Mouse (Mus musculus) intestine, embryonic 15.5 days (tissue): ENCODE results near the gene Hspa1a. TPM values are rescaled to one million over a fixed set of nuclear protein-coding genes. Genes with fewer than 3 reads are reported as not detected.
A peak's percentile ranks its signal among the peaks of the same experiment; 100 is the strongest.
"Not testable (repeated sequence)": the region's sequence is repeated elsewhere in the genome, so short reads cannot be mapped to it uniquely, and the experiment has no call there.

Source experiments
- ATAC-seq: fragments of 200-750 bp; cut with Nextera tagmentation; 2 replicates; pipeline ENCODE4 v1.8.0; 2017; ENCODE audit warnings: moderate TSS enrichment, moderate library complexity
- H3K27ac ChIP-seq: fragments of 300-500 bp; sonication (generic); 2 replicates; pipeline ENCODE4 v1.5.1; 2015; ENCODE audit warnings: mild to moderate bottlenecking, inconsistent platforms
- H3K27me3 ChIP-seq: fragments of 300-500 bp; sonication (generic); replicated peaks from 2 replicates; pipeline ENCODE4 v1.6.1; 2015; ENCODE audit warnings: inconsistent platforms
- H3K36me3 ChIP-seq: fragments of 300-500 bp; sonication (generic); 2 replicates; pipeline ENCODE4 v1.6.1; 2015; ENCODE audit warnings: inconsistent platforms
- H3K4me1 ChIP-seq: fragments of 300-500 bp; sonication (generic); replicated peaks from 2 replicates; pipeline ENCODE4 v1.6.1; 2015; ENCODE audit warnings: inconsistent platforms
- H3K4me2 ChIP-seq: fragments of 300-500 bp; sonication (generic); replicated peaks from 2 replicates; pipeline ENCODE4 v1.6.1; 2015; ENCODE audit warnings: mild to moderate bottlenecking, inconsistent platforms
- H3K4me3 ChIP-seq: fragments of 300-500 bp; sonication (generic); replicated peaks from 2 replicates; pipeline ENCODE4 v1.5.1; 2015; ENCODE audit warnings: inconsistent platforms
- H3K9ac ChIP-seq: fragments of 300-500 bp; sonication (generic); 2 replicates; pipeline ENCODE4 v1.6.1; 2015; ENCODE audit warnings: inconsistent platforms
- H3K9me3 ChIP-seq: fragments of 300-500 bp; sonication (generic); 2 replicates; pipeline ENCODE4 v1.6.1; 2016; ENCODE audit warnings: inconsistent platforms
- WGBS: fragments of 180-500 bp; shearing (Covaris S2); methylation state at CpG from one replicate; pipeline ENCODE4 v1.1.7; 2015; 5-methylcytosine and 5-hydroxymethylcytosine counted together
- polyA plus RNA-seq: library from polyadenylated mRNA; unstranded; fragments of >200 nt; fragmentation: Nextera tagmentation; extraction: Ambion mirVana; gene quantifications from 2 replicates; pipeline ENCODE4 v1.2.1, GENCODE M21; 2015

The Hspa1a gene
- polyA plus RNA-seq, 1 experiment from 2014 or later = 6.2 TPM

GRCm38 (mm10) chr17:34977000-34977399, 5.0 kb upstream of the Hspa1a start:
- ATAC-seq = no peak

GRCm38 (mm10) chr17:34975581-34976492, 3.9 kb upstream of the Hspa1a start:
- no peak overlapping the region for H3K27ac ChIP-seq
- WGBS = 72% methylated on average over 3 of the region's 3 CpGs
- H3K4me3 ChIP-seq = no peak overlapping the region
- no peaks in the 10 kb centered on the region for H3K36me3 ChIP-seq
- H3K4me1 ChIP-seq = peaks cover 11% of the 10 kb centered on the region
- no peaks in the 10 kb centered on the region for H3K9me3 ChIP-seq
- H3K4me2 ChIP-seq = no peak overlapping the region
- H3K27me3 ChIP-seq = no peaks in the 10 kb centered on the region
- no peak for ATAC-seq
- H3K9ac ChIP-seq = no peak overlapping the region

More at GRCm38 (mm10) chr17:34977000-34977399, 5.0 kb upstream of the Hspa1a start:
- Histone ChIP-seq H3K9me3 (no peaks in the 10 kb centered on the region), H3K4me2 (no peak overlapping the region), H3K27me3 (no peaks in the 10 kb centered on the region), H3K4me1 (peaks cover 11% of the 10 kb centered on the region), H3K9ac (no peak overlapping the region), H3K27ac (no peak overlapping the region), H3K36me3 (no peaks in the 10 kb centered on the region), H3K4me3 (no peak overlapping the region)
- WGBS = 93% methylated on average over 20 of the region's 20 CpGs

GRCm38 (mm10) chr17:34971694-34972068, 275 bp downstream of the Hspa1a start:
- H3K36me3 ChIP-seq = not testable (repeated sequence)
- peak; percentile 68 for ATAC-seq
- under 1% methylated on average over 32 of the region's 43 CpGs for WGBS

GRCm38 (mm10) chr17:34970850-34971249, 1.1 kb downstream of the Hspa1a start:
- not testable (repeated sequence) for H3K4me1 ChIP-seq, H3K36me3 ChIP-seq, H3K9ac ChIP-seq, H3K27ac ChIP-seq, H3K4me3 ChIP-seq, ATAC-seq, H3K4me2 ChIP-seq, H3K9me3 ChIP-seq
- H3K27me3 ChIP-seq = peaks cover 21% of the 10 kb centered on the region
- WGBS = 37% methylated on average over 24 of the region's 37 CpGs

More at GRCm38 (mm10) chr17:34971694-34972068, 275 bp downstream of the Hspa1a start:
- H3K4me1 ChIP-seq, H3K27ac ChIP-seq, H3K9me3 ChIP-seq, H3K9ac ChIP-seq: not testable (repeated sequence)
- Histone ChIP-seq H3K4me3 (peak overlapping the region; percentile 34), H3K4me2 (peak overlapping the region; percentile 77), H3K27me3 (peaks cover 21% of the 10 kb centered on the region)

- not testable (repeated sequence) for ATAC-seq, H3K9me3 ChIP-seq, H3K4me2 ChIP-seq, H3K4me1 ChIP-seq, H3K4me3 ChIP-seq, H3K9ac ChIP-seq, H3K36me3 ChIP-seq, H3K27ac ChIP-seq
- H3K27me3 ChIP-seq = peaks cover 21% of the 10 kb centered on the region
- WGBS = 53% methylated on average over 6 of the region's 11 CpGs
Measured at GRCm38 (mm10) chr17:34969822-34970221, 2.1 kb downstream of the Hspa1a start, which contains the start of gene Gm20481. TSS of gene Gm20481 (plus strand) at chr17:34969912.

- Histone ChIP-seq H3K9me3 (no peaks in the 10 kb centered on the region), H3K36me3 (no peaks in the 10 kb centered on the region), H3K27ac (no peak overlapping the region), H3K4me1 (0 out of 2 replicates have a peak, but pooled peaks cover 3% of the 10 kb centered on the region), H3K4me3 (no peak overlapping the region), H3K27me3 (peaks cover 21% of the 10 kb centered on the region), H3K9ac (no peak overlapping the region), H3K4me2 (no peak overlapping the region)
- no peak for ATAC-seq
- WGBS = 63% methylated on average over 5 of the region's 5 CpGs
Measured at GRCm38 (mm10) chr17:34965627-34966026, 6.3 kb downstream of the Hspa1a start.

GRCm38 (mm10) chr17:34964640-34965049, 7.3 kb downstream of the Hspa1a start:
- Histone ChIP-seq H3K27me3 (peaks cover 18% of the 10 kb centered on the region), H3K4me2 (no peak overlapping the region), H3K9me3 (no peaks in the 10 kb centered on the region), H3K9ac (no peak overlapping the region), H3K27ac (no peak overlapping the region), H3K4me3 (no peak overlapping the region), H3K36me3 (no peaks in the 10 kb centered on the region), H3K4me1 (peaks cover 7% of the 10 kb centered on the region; the same call in 1 of the 2 replicates)
- WGBS = 21% methylated on average over 1 of the region's 1 CpGs
- ATAC-seq = no peak

- H3K27me3 ChIP-seq = peaks cover 4% of the 10 kb centered on the region
- WGBS = 63% methylated on average over 1 of the region's 1 CpGs
- no peak overlapping the region for H3K27ac ChIP-seq
- H3K9me3 ChIP-seq = no peaks in the 10 kb centered on the region
- no peak overlapping the region for H3K4me2 ChIP-seq
- no peak overlapping the region for H3K9ac ChIP-seq
- no peaks in the 10 kb centered on the region for H3K36me3 ChIP-seq
- H3K4me1 ChIP-seq = peaks cover 7% of the 10 kb centered on the region; the same call in 1 of the 2 replicates
- no peak overlapping the region for H3K4me3 ChIP-seq
- no peak for ATAC-seq
Measured at GRCm38 (mm10) chr17:34962841-34963240, 9.1 kb downstream of the Hspa1a start.

- ATAC-seq = no peak
- no peak overlapping the region for H3K9ac ChIP-seq
- H3K27me3 ChIP-seq = no peaks in the 10 kb centered on the region
- no peak overlapping the region for H3K4me2 ChIP-seq
- H3K36me3 ChIP-seq = no peaks in the 10 kb centered on the region
- H3K9me3 ChIP-seq = no peaks in the 10 kb centered on the region
- no peak overlapping the region for H3K4me3 ChIP-seq
- H3K27ac ChIP-seq = no peak overlapping the region
- WGBS = 34% methylated on average over 3 of the region's 3 CpGs
- peaks cover 7% of the 10 kb centered on the region; the same call in 1 of the 2 replicates for H3K4me1 ChIP-seq
Measured at GRCm38 (mm10) chr17:34962125-34962524, 9.8 kb downstream of the Hspa1a start.

GRCm38 (mm10) chr17:34960702-34961493, 11.1 kb downstream of the Hspa1a start:
- Histone ChIP-seq H3K27me3 (no peaks in the 10 kb centered on the region), H3K4me2 (no peak overlapping the region), H3K36me3 (no peaks in the 10 kb centered on the region), H3K4me3 (no peak overlapping the region), H3K27ac (no peak overlapping the region), H3K9ac (no peak overlapping the region), H3K4me1 (peaks cover 7% of the 10 kb centered on the region; the same call in 1 of the 2 replicates), H3K9me3 (no peaks in the 10 kb centered on the region)
- no peak for ATAC-seq

- Histone ChIP-seq H3K27me3 (no peaks in the 10 kb centered on the region), H3K27ac (peak overlapping the region; percentile 95), H3K4me2 (peak overlapping the region; percentile 65), H3K4me3 (peak overlapping the region; percentile 45), H3K9me3 (no peaks in the 10 kb centered on the region), H3K36me3 (no peaks in the 10 kb centered on the region), H3K9ac (peak overlapping the region; percentile 41), H3K4me1 (peaks cover 7% of the 10 kb centered on the region; the same call in 1 of the 2 replicates)
- peak; percentile 15; the same call in 1 of the 2 replicates for ATAC-seq
- WGBS = 10% methylated on average over 12 of the region's 12 CpGs
Measured at GRCm38 (mm10) chr17:34959881-34960515, 12.0 kb downstream of the Hspa1a start.
